Mouse (Mus musculus): ENCODE results near the gene Fut1.
A peak's percentile ranks its signal among the peaks of the same experiment; 100 is the strongest.
"Not testable (repeated sequence)": the region's sequence is repeated elsewhere in the genome, so short reads cannot be mapped to it uniquely, and the experiment has no call there.

The Fut1 gene

GRCm38 (mm10) chr7:45638623-45639401 is 21.7 kb downstream of the Fut1 start:
- peak; percentile 78 for DNase-seq (ENCODE audit: low spot score)

GRCm38 (mm10) chr7:45639561-45640027 is 22.5 kb downstream of the Fut1 start, which contains the start of gene Mamstr:
Gene Mamstr, plus strand, starts transcription at chr7:45639977.
- DNase-seq (ENCODE audit: low spot score) = no peak

DNA sequence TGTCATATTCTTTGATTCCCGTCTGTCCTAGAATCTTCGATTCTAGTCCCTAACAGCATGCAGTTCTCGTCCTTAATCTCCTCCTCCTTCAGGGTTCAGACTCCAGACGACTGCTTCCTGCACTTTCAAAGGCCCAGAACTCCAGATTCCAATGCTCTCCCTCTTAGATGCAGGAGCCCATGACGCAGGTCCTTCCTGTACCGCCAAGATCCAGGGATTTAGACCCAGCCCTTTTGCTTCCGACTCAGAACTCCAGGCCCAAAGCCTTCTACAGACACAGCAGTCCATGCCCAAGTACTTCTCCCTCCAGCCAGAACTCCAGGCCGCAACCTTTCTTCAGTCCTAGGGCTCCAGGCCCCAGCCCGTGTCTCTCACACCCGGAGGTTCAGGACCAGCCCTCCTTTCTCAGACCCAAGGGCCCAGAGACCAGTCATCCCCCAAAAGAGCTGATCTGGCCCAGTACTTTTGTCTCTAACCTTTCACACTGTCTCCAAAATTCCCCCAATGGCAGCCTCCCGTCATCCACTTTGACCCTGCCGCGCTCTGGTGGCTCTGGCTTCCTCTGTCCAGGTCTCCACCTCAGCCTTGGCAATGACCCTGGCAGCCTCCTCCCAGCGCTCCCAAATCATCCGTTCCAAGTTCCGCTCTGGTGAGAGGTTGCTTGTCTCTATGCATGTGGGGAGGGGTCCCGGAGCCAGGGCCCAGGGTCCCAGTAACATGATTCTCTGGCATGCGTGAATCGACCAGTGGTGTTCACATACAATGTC is 23.3 kb downstream of the Fut1 start:
- no peak for DNase-seq (ENCODE audit: low spot score)

DNA sequence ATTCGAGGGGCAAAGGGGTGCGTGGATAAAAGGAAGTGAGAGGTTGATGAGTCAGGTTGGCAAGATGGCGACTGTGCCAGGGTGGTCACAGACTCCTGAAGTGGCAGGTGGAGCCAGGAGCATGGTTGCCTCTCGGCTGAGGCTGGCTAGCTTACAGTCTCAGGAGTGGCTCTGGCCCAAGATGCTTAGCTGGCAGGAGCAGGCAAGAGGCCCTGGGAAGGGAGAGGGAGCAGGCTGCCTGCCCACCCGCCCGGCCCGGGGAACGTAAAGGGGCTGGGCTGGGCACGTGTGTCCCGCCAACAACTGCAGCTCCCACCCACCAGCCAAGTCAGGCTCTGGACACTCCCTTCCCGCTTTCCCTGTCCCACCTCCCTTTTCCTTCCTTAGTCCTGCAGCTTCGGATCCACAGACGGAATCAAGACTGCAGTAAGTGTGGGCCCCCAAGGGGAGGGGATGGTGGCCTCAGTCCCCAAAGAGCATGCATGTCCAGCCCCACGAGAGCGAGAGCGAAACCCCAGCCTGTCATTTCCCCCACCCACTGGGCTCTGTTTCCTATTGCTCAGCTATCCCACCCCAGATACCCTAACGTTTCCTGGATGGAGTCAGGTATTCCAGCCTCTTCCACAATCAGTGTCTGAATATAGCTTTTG is 24.4 kb downstream of the Fut1 start:
- no peak for DNase-seq (ENCODE audit: low spot score)

DNA sequence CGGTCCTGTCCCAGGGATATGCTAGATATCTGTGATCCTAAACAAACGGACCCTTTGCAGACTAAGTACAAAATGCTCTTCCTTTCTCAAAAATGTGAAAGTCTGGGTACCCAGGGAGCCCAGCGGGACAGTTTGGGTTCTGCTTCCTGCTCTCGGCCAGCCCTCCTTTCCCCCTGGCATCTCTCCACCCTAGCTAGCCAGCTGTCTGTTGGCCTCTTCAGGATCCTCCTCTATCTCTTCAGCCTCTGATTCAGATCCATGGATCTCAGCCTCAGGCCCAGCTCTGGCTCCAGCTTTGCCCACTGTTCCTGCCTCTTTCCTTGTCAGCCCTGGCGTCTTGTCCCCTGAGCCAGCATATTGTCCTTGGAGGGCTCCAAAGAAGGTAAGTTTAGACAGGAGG is 25.0 kb downstream of the Fut1 start:
- no peak for DNase-seq (ENCODE audit: low spot score)

DNA sequence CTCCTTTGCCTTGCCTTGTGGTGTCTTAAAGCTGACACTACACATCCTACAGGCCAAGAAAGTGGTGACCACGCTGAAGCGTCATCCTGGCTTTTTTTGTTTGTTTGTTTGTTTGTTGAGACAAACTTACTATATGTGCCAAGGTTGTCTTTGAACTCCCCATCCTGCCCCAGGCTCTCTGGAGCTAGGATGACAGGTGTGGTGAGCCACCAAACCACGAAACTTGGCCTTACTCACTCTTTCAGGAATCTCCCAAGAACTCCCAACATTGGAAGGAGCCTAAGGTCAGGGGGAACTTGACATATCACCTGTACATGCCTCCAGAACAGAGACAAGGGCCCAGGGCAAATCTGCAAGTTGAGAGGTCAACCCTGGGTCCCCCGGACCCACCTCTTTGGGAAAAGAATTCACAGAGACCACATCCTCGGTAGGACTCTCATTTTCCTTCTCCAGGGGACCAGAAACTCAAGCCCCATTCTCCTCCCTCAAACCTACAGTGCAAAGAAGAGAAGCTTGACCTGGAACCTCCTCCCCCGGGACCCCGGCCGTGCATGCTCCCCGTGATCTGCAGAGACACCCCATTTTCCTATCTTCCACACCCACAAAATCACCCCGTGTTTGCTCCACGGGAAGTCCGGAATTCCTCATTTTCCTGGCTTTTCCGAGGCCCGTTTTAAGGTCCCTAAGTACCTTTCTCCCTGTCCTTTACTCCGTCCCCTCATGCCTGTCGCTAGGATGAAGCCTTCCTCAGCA is 25.6 kb downstream of the Fut1 start:
- DNase-seq (ENCODE audit: low spot score) = no peak

DNA sequence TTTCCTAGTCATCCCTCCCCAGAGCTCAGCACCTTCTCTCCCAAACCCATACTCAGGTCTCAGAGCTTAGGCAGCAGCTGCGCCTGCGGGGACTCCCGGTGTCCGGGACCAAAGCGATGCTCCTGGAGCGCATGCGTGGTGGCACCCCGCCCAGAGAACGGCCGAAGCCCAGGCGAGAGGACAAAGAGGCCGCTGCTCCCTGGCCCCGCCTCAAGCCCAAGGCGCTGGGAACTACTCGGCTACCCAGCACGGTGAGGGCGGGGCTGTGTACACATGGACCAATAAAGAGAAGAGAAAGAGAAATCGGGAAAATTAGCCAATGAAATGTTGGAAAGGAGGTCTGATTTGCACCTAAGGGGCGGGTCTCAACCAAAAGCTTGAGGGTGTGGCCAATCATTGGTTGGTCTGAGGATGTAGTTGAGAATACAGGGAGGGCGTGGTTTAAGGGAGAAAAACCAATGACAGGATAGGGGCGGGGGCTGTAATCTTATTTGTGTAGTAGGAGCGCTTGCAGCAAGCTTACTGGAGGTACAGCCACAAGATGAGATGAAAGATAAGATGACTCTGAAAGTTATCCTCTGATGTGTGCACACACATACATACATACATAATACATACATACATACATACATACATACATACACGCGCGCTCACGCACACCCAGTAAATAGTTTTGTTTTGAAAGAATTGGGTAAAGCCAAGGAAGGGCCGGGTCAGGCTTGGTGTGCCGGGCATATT is 26.5 kb downstream of the Fut1 start:
- peak; percentile 90 for DNase-seq (ENCODE audit: low spot score)

GRCm38 (mm10) chr7:45644183-45644582 is 27.1 kb downstream of the Fut1 start:
- DNase-seq (ENCODE audit: low spot score) = no peak

DNA sequence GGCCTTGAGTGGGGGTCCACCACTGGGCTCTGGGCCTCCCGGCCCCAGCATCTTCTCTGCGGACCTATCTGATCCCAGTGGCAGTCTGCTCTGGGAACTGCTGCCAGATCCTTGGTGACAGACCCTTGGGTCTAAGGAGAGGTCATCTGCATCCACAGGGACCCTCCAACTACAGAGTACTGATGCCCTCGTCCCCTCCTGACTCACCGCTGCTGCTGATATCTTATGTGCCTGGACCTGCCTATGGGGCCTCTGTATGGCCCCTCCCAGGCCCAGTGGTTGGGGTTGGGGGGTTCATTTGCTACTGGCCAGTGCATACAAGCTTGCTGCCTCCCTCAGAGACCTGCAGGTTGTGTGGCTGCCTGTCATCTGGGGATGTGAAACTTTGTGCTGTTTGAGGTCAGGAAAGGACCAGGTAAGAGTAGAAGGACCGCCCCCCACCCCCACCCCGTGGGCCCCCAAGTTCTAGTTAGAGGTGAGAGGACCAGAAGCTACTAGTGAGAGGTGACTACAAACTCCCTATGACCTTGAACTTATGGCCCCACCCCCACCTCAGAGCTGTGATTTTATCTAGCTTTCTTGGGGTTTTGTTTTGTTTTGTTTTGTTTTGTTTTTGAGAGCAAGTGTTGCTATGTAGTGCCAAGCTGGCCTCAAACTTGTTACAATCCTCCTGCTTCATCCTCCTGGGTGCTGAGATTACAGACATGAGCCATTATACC is 27.9 kb downstream of the Fut1 start:
- DNase-seq (ENCODE audit: low spot score) = no peak

- DNase-seq (ENCODE audit: low spot score) = no peak
Measured at GRCm38 (mm10) chr7:45645591-45645971, 28.5 kb downstream of the Fut1 start.

DNA sequence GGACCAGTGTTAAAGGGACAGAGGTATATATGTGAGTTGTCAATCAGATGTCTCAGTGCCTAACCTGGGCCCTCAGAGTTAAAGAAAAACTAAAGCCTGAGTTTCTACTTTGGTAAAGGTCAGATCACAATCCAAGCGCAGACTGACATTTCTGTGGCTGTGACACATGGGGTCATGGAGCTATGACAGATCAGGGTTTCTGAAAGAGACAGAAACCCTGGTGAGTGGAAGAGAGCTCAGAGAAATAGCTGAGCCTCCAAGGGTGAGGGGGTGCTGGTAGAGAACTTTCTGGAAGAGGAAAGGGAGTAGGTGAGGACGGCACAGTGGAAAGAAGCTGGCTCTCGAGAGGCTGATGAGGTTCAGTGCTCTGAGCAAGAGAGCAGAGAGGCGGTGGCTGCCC is 29.6 kb downstream of the Fut1 start:
- no peak for DNase-seq (ENCODE audit: low spot score)

DNA sequence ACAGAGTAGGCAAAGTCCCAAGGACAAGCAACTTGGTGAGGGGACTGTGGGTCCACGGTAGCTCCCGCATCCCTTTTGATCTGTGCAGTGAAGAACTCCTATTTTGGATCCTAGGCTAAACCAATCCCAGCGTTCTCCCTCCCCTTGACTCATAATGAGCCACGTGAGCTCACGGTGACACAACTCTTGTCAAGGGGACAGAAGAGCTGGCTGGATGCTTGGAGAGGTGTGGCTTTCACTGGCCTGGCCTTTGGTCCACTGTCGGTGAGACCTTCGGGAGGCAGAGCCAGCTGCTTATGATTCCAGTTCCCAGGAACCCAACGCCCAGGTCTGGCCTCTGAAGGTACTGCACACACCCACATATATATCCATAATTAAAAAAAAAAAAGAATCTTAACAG is 32.3 kb downstream of the Fut1 start:
- DNase-seq (ENCODE audit: low spot score) = no peak

DNA sequence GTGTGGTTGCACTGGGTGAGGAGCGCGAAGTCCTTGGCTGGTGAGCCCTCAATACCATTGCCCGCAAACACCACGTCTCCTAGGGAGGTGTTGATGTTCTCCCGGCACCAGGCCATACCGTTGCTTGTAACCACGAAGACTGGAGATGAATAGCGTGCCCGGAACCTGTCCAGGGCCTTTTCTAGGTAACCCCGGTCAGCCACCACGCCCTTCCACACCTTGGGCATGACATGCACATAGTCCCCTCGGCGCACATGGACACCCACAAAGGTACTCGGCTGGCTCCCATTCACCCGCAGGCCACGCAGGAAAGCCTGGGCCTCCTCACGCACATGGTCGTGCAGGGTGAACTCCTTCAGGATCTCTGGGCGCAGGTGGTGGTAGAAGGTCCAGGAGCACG is 33.4 kb downstream of the Fut1 start:
- DNase-seq (ENCODE audit: low spot score) = not testable (repeated sequence)

DNA sequence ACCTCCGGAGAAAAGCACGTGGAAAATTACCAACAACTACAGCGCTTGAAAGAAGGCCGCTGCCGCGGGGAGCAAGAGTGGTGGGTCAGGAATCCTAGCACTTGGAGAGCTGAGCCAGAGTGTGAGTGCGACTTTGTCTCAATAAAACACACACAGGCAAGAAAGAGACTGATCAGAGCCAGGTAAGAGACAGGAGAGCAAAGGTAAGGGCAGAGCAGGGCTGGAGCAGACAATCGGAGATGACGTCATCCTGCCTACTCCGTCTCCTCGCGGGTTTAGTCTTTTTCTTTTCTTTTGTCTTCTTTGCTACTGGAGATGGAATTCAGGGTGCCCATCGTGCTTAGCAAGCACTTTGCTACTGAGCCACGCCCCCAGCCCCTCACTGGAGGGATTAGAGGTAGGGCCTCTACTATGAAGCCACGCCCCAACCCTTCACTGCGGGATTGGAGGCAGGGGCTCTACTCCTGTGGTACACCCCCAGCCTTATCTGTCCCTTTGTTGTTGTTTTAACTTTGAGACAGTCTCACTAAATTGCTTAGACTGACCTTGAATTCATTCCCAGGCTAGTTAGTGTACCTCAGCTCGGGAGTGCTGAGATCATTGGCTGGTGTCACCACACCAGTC is 37.4 kb downstream of the Fut1 start:
- no peak for DNase-seq (ENCODE audit: low spot score)

DNA sequence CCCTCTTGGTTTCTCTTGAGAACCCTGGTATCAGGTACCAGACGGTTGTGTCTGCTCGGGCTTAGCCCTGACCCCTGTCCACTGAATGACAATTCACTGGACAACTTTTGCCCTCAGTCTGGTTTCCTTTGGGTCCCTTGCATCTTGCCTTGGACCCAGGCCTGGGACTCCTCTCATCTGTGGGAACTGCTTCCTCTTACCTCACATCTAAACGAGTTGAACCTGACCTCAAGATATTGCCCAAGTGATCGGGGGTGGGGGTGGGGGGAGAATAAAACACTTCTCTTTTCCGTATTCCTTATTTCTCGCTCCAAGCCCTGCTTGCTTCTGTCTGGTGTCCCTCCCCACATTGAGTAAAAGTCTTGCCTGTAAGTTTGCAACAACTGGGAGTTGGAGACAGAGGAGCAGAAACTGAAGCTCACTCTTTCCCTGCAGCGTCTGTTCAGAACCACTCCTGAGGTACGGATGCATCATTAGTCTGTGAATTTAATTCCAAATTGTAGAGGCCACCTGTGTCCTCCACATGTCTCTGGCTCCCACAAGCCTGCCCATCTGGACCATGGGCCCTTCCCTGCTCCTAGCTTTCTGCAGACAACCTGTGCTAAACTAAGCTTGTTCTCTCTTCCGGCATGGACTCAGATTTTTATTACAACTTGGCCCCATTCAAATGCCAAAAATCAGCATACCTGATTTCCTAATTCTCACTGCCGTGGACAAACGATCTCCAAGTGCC is 43.8 kb downstream of the Fut1 start:
- DNase-seq (ENCODE audit: low spot score) = no peak

- not testable (repeated sequence) for DNase-seq (ENCODE audit: low spot score)
Measured at GRCm38 (mm10) chr7:45661702-45662101, 44.6 kb downstream of the Fut1 start.

GRCm38 (mm10) chr7:45665303-45666138 is 48.4 kb downstream of the Fut1 start:
- DNase-seq (ENCODE audit: low spot score) = no peak

DNA sequence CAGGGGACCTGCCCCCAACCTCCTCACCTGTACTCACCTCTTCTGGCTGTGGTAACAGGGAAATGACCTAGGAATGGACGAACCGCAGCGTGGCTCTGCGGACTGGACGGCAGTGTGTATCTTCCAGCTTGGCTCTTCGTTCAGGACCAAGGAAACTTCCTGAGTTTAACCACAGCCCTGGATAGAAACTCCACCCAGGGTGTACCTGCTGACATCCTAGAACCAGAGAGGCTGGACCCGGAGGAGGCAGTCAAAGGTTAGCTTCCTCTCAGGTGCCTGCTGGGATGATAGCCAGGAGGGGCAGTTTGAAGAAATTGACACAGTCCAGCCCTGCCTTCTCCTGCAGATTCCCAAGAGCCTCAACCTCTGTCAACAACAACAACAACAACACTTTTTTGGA is 49.1 kb downstream of the Fut1 start, which contains the start of gene Fut2:
Fut2 (minus strand) TSS at position 234 of the 400 bp plus-strand sequence.
- DNase-seq (ENCODE audit: low spot score) = no peak
